Mouse (Mus musculus): ENCODE measurements around the gene Ttc26. TPM values are rescaled to one million over a fixed set of nuclear protein-coding genes. Genes with fewer than 3 reads are reported as not detected.
A peak's percentile ranks its signal among the peaks of the same experiment; 100 is the strongest.
"Not testable (repeated sequence)": the region's sequence is repeated elsewhere in the genome, so short reads cannot be mapped to it uniquely, and the experiment has no call there.

Gene Ttc26
- polyA plus RNA-seq, 1 experiment from 2014 or later, result 5.5 TPM

GRCm38 (mm10) chr6:38359044-38359735 is 22.1 kb upstream of the Ttc26 start:
- 91% methylated on average over 10 of the region's 11 CpGs for WGBS
- Histone ChIP-seq H3K4me1 (ENCODE audit: control insufficient read depth, insufficient read depth, low read length) (peaks cover 12% of the 10 kb centered on the region), H3K27me3 (ENCODE audit: control insufficient read depth, insufficient read depth, low read depth, low read length) (peaks cover 19% of the 10 kb centered on the region)
- H3K9ac ChIP-seq (ENCODE audit: low read depth, low read length); ATAC-seq; H3K9me3 ChIP-seq (replicated peaks; ENCODE audit: control insufficient read depth, low read length, poor library complexity, severe bottlenecking); H3K4me2 ChIP-seq (ENCODE audit: low read length); H3K27ac ChIP-seq (ENCODE audit: low read length); H3K4me3 ChIP-seq (ENCODE audit: low read depth, low read length); H3K36me3 ChIP-seq (ENCODE audit: control insufficient read depth, insufficient read depth, low read length): not testable (repeated sequence)

- ATAC-seq, result no peak
Observed at GRCm38 (mm10) chr6:38359736-38360499, 21.4 kb upstream of the Ttc26 start.

GRCm38 (mm10) chr6:38361065-38361464 is 20.2 kb upstream of the Ttc26 start:
- Histone ChIP-seq H3K9me3 (replicated peaks; ENCODE audit: control insufficient read depth, low read length, poor library complexity, severe bottlenecking) (no peaks in the 10 kb centered on the region), H3K9ac (ENCODE audit: low read depth, low read length) (no peak overlapping the region), H3K36me3 (ENCODE audit: control insufficient read depth, insufficient read depth, low read length) (no peaks in the 10 kb centered on the region), H3K27ac (ENCODE audit: low read length) (no peak overlapping the region), H3K4me2 (ENCODE audit: low read length) (no peak overlapping the region), H3K4me1 (ENCODE audit: control insufficient read depth, insufficient read depth, low read length) (no peaks in the 10 kb centered on the region), H3K27me3 (ENCODE audit: control insufficient read depth, insufficient read depth, low read depth, low read length) (peaks cover 6% of the 10 kb centered on the region), H3K4me3 (ENCODE audit: low read depth, low read length) (no peak overlapping the region)
- no peak for ATAC-seq
- WGBS, result 91% methylated on average over 4 of the region's 4 CpGs

More at GRCm38 (mm10) chr6:38359736-38360499, 21.4 kb upstream of the Ttc26 start:
- no peak overlapping the region for H3K27ac ChIP-seq (ENCODE audit: low read length)
- H3K9me3 ChIP-seq (replicated peaks; ENCODE audit: control insufficient read depth, low read length, poor library complexity, severe bottlenecking), result no peaks in the 10 kb centered on the region
- no peak overlapping the region for H3K4me2 ChIP-seq (ENCODE audit: low read length)
- no peak overlapping the region for H3K4me3 ChIP-seq (ENCODE audit: low read depth, low read length)
- no peak overlapping the region for H3K9ac ChIP-seq (ENCODE audit: low read depth, low read length)
- WGBS, result 92% methylated on average over 12 of the region's 12 CpGs
- peaks cover 4% of the 10 kb centered on the region for H3K4me1 ChIP-seq (ENCODE audit: control insufficient read depth, insufficient read depth, low read length)
- H3K27me3 ChIP-seq (ENCODE audit: control insufficient read depth, insufficient read depth, low read depth, low read length), result peaks cover 15% of the 10 kb centered on the region
- H3K36me3 ChIP-seq (ENCODE audit: control insufficient read depth, insufficient read depth, low read length), result no peaks in the 10 kb centered on the region

- no peaks in the 10 kb centered on the region for H3K4me1 ChIP-seq (ENCODE audit: control insufficient read depth, insufficient read depth, low read length)
- H3K27ac ChIP-seq (ENCODE audit: low read length), result no peak overlapping the region
- H3K9me3 ChIP-seq (replicated peaks; ENCODE audit: control insufficient read depth, low read length, poor library complexity, severe bottlenecking), result no peaks in the 10 kb centered on the region
- no peak overlapping the region for H3K4me2 ChIP-seq (ENCODE audit: low read length)
- ATAC-seq, result no peak
- H3K9ac ChIP-seq (ENCODE audit: low read depth, low read length), result no peak overlapping the region
- no peaks in the 10 kb centered on the region; the same call in 1 of the 2 replicates for H3K27me3 ChIP-seq (ENCODE audit: control insufficient read depth, insufficient read depth, low read depth, low read length)
- H3K4me3 ChIP-seq (ENCODE audit: low read depth, low read length), result no peak overlapping the region
- WGBS, result 67% methylated on average over 1 of the region's 1 CpGs
- no peaks in the 10 kb centered on the region for H3K36me3 ChIP-seq (ENCODE audit: control insufficient read depth, insufficient read depth, low read length)
Observed at GRCm38 (mm10) chr6:38361937-38362336, 19.3 kb upstream of the Ttc26 start.

GRCm38 (mm10) chr6:38363370-38363769 is 17.9 kb upstream of the Ttc26 start:
- no peaks in the 10 kb centered on the region for H3K27me3 ChIP-seq (ENCODE audit: control insufficient read depth, insufficient read depth, low read depth, low read length)
- no peaks in the 10 kb centered on the region for H3K9me3 ChIP-seq (replicated peaks; ENCODE audit: control insufficient read depth, low read length, poor library complexity, severe bottlenecking)
- H3K36me3 ChIP-seq (ENCODE audit: control insufficient read depth, insufficient read depth, low read length), result no peaks in the 10 kb centered on the region
- H3K27ac ChIP-seq (ENCODE audit: low read length), result no peak overlapping the region
- 58% methylated on average over 4 of the region's 4 CpGs for WGBS
- H3K4me2 ChIP-seq (ENCODE audit: low read length), result no peak overlapping the region
- H3K4me1 ChIP-seq (ENCODE audit: control insufficient read depth, insufficient read depth, low read length), result no peaks in the 10 kb centered on the region
- no peak overlapping the region for H3K9ac ChIP-seq (ENCODE audit: low read depth, low read length)
- ATAC-seq, result no peak
- no peak overlapping the region for H3K4me3 ChIP-seq (ENCODE audit: low read depth, low read length)

GRCm38 (mm10) chr6:38364121-38364520 is 17.1 kb upstream of the Ttc26 start:
- H3K9me3 ChIP-seq (replicated peaks; ENCODE audit: control insufficient read depth, low read length, poor library complexity, severe bottlenecking), result no peaks in the 10 kb centered on the region
- H3K9ac ChIP-seq (ENCODE audit: low read depth, low read length), result no peak overlapping the region
- no peaks in the 10 kb centered on the region for H3K4me1 ChIP-seq (ENCODE audit: control insufficient read depth, insufficient read depth, low read length)
- no peak overlapping the region for H3K4me3 ChIP-seq (ENCODE audit: low read depth, low read length)
- no peaks in the 10 kb centered on the region for H3K27me3 ChIP-seq (ENCODE audit: control insufficient read depth, insufficient read depth, low read depth, low read length)
- H3K27ac ChIP-seq (ENCODE audit: low read length), result no peak overlapping the region
- no peak overlapping the region for H3K4me2 ChIP-seq (ENCODE audit: low read length)
- H3K36me3 ChIP-seq (ENCODE audit: control insufficient read depth, insufficient read depth, low read length), result no peaks in the 10 kb centered on the region
- ATAC-seq, result no peak

- no peak overlapping the region for H3K4me3 ChIP-seq (ENCODE audit: low read depth, low read length)
- no peaks in the 10 kb centered on the region for H3K9me3 ChIP-seq (replicated peaks; ENCODE audit: control insufficient read depth, low read length, poor library complexity, severe bottlenecking)
- no peaks in the 10 kb centered on the region for H3K4me1 ChIP-seq (ENCODE audit: control insufficient read depth, insufficient read depth, low read length)
- H3K9ac ChIP-seq (ENCODE audit: low read depth, low read length), result no peak overlapping the region
- H3K27me3 ChIP-seq (ENCODE audit: control insufficient read depth, insufficient read depth, low read depth, low read length), result no peaks in the 10 kb centered on the region
- H3K36me3 ChIP-seq (ENCODE audit: control insufficient read depth, insufficient read depth, low read length), result no peaks in the 10 kb centered on the region
- H3K27ac ChIP-seq (ENCODE audit: low read length), result no peak overlapping the region
- no peak for ATAC-seq
- no peak overlapping the region for H3K4me2 ChIP-seq (ENCODE audit: low read length)
- WGBS, result 82% methylated on average over 3 of the region's 3 CpGs
Observed at GRCm38 (mm10) chr6:38369945-38370344, 11.3 kb upstream of the Ttc26 start.

- H3K4me2 ChIP-seq (ENCODE audit: low read length), result no peak overlapping the region
- no peak for ATAC-seq
- no peak overlapping the region for H3K9ac ChIP-seq (ENCODE audit: low read depth, low read length)
- 74% methylated on average over 1 of the region's 1 CpGs for WGBS
- H3K27ac ChIP-seq (ENCODE audit: low read length), result no peak overlapping the region
- H3K4me1 ChIP-seq (ENCODE audit: control insufficient read depth, insufficient read depth, low read length), result no peaks in the 10 kb centered on the region
- no peaks in the 10 kb centered on the region for H3K27me3 ChIP-seq (ENCODE audit: control insufficient read depth, insufficient read depth, low read depth, low read length)
- H3K4me3 ChIP-seq (ENCODE audit: low read depth, low read length), result no peak overlapping the region
- H3K36me3 ChIP-seq (ENCODE audit: control insufficient read depth, insufficient read depth, low read length), result no peaks in the 10 kb centered on the region
- H3K9me3 ChIP-seq (replicated peaks; ENCODE audit: control insufficient read depth, low read length, poor library complexity, severe bottlenecking), result no peaks in the 10 kb centered on the region
Observed at GRCm38 (mm10) chr6:38374271-38374670, 7.0 kb upstream of the Ttc26 start.

- Histone ChIP-seq H3K27ac (ENCODE audit: low read length) (peak overlapping the region; percentile 72), H3K4me3 (ENCODE audit: low read depth, low read length) (peak overlapping the region; percentile 50), H3K4me1 (ENCODE audit: control insufficient read depth, insufficient read depth, low read length) (peaks cover 8% of the 10 kb centered on the region), H3K4me2 (ENCODE audit: low read length) (peak overlapping the region; percentile 51), H3K9me3 (replicated peaks; ENCODE audit: control insufficient read depth, low read length, poor library complexity, severe bottlenecking) (no peaks in the 10 kb centered on the region), H3K9ac (ENCODE audit: low read depth, low read length) (peak overlapping the region; percentile 57), H3K27me3 (ENCODE audit: control insufficient read depth, insufficient read depth, low read depth, low read length) (no peaks in the 10 kb centered on the region), H3K36me3 (ENCODE audit: control insufficient read depth, insufficient read depth, low read length) (no peaks in the 10 kb centered on the region)
- ATAC-seq, result peak; percentile 50; the same call in 1 of the 2 replicates
- 2% methylated on average over 4 of the region's 4 CpGs for WGBS
Observed at GRCm38 (mm10) chr6:38380764-38381128, 523 bp upstream of the Ttc26 start.

All from midbrain, embryonic 16.5 days (tissue).